ENCODE assay signal across 8 mouse cellular contexts in the genomic region with DNA sequence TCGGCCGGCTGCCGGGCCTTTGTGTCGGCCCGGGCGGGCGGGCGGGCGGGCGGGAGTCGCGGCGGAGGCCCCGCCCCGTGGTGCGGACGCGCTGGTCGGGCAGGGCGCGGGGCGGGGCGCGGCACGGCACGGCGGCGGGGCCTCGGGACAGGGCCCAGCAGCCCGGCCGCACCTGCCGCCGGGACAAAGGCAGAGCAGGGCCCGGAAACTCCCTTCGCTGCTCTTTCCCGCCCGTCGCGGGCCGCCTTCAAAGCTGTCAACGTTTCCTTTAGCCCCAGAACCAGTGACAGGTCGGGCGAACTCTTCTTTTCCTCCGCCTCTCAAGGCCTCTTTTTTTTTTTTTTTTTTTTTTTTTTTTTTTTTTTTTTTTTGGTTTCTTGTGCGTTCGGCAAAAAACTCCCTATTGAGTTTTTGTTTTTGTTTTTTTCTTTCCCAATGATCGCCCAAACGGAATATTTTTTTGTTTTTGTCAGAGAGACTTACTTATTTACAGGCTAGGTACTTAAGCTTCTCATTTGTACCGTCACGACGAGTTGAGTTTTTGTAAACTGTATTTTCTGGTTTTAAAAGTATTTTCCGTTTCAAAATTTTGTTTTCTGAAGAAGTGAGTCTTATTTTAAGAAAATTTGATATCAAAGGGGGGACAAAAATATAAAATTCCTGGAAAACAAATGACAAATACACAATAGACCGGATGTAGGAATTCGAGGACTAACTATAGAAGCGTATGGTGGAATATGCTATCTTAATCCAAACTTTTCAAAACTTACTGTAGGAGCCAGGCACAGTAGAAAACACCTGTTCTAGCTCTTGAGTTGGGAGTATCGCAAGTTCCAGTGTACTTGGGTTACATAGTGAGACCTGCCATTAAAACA. TPM values are rescaled to one million over a fixed set of nuclear protein-coding genes. Genes with fewer than 3 reads are reported as not detected.
A peak's percentile ranks its signal among the peaks of the same experiment; 100 is the strongest.
DNase-seq lines count a peak whose midpoint lies in the region; ATAC-seq and TF ChIP-seq lines count a peak whose summit lies in the region.

No protein-coding gene starts in this region.

- peak overlapping the region; percentile 82 for H3K4me3 ChIP-seq in liver, postnatal 0 days (ENCODE audit: low read depth, low read length)
- H3K4me3 ChIP-seq in neural tube, embryonic 13.5 days: peak overlapping the region; percentile 78

- no peaks in the 10 kb centered on the region for H3K9me3 ChIP-seq in liver, postnatal 0 days (ENCODE audit: low read length)
- no peaks in the 10 kb centered on the region for H3K9me3 ChIP-seq in neural tube, embryonic 13.5 days

- TF ChIP-seq CTCF in liver, postnatal 0 days (IDR thresholded peaks at IDR 0.05; ENCODE audit: low read depth): no peak

- DNase-seq in urinary bladder, postnatal 14 days (ENCODE audit: low spot score): peak; percentile 78
- no peak for DNase-seq in urinary bladder, postnatal 10 days (ENCODE audit: low spot score)
- DNase-seq in embryo, embryonic 10.5 days (ENCODE audit: low spot score): peak; percentile 88
- peak; percentile 62 for DNase-seq in heart, adult 8-10 months (ENCODE audit: low spot score)
- peak; percentile 64 to 66 for DNase-seq in kidney, adult 8-10 months
- peak; percentile 91 for DNase-seq in liver, postnatal 0 days
- DNase-seq in thymus, postnatal 0 days (ENCODE audit: low spot score): peak; percentile 91

- no peaks in the 10 kb centered on the region for H3K27me3 ChIP-seq in liver, postnatal 0 days (ENCODE audit: insufficient read depth, low read length)
- no peaks in the 10 kb centered on the region for H3K27me3 ChIP-seq in neural tube, embryonic 13.5 days

- H3K27ac ChIP-seq in liver, postnatal 0 days (ENCODE audit: low read depth): peak overlapping the region; percentile 99
- peak overlapping the region; percentile 99 for H3K27ac ChIP-seq in neural tube, embryonic 13.5 days (replicated peaks)

- H3K36me3 ChIP-seq in liver, postnatal 0 days (replicated peaks; ENCODE audit: insufficient read depth, low read length): peaks cover 38% of the 10 kb centered on the region
- H3K36me3 ChIP-seq in neural tube, embryonic 13.5 days: peaks cover 49% of the 10 kb centered on the region

- H3K4me1 ChIP-seq in liver, postnatal 0 days (ENCODE audit: insufficient read depth): peaks cover 20% of the 10 kb centered on the region
- H3K4me1 ChIP-seq in neural tube, embryonic 13.5 days (replicated peaks): peaks cover 50% of the 10 kb centered on the region

- 5% methylated on average over 25 of the region's 56 CpGs for WGBS in liver, postnatal 0 days (ENCODE audit: insufficient replicate concordance)
- 6% methylated on average over 39 of the region's 56 CpGs for WGBS in neural tube, embryonic 13.5 days

- peak; percentile 91 for ATAC-seq in liver, postnatal 0 days
- ATAC-seq in neural tube, embryonic 13.5 days (ENCODE audit: low read depth): peak; percentile 95

- peak overlapping the region; percentile 87 for H3K9ac ChIP-seq in liver, postnatal 0 days (replicated peaks)
- peak overlapping the region; percentile 91 for H3K9ac ChIP-seq in neural tube, embryonic 13.5 days

- TF ChIP-seq EP300 in liver, postnatal 0 days (IDR thresholded peaks at IDR 0.05; ENCODE audit: low read depth): no peak

- H3K4me2 ChIP-seq in liver, postnatal 0 days (ENCODE audit: low read depth, low read length): peak overlapping the region; percentile 93
- H3K4me2 ChIP-seq in neural tube, embryonic 13.5 days: peak overlapping the region; percentile 62

RNA-seq across cellular contexts. Expression of gene Gnl3, which starts 0.6 kb away (rescaled TPM):
- 10 to 100 TPM; 20.6 to 25.6 (median 25.0) TPM for total RNA-seq in heart, adult 8-10 months (2022)
- 67.4 and 71.9 TPM in 2 replicates for polyA plus RNA-seq in liver, postnatal 0 days (2015; fragmentation: Nextera tagmentation; extraction: Ambion mirVana)
- 58.2 and 64.0 TPM in 2 replicates for polyA plus RNA-seq in neural tube, embryonic 13.5 days (2015; fragmentation: Nextera tagmentation; extraction: Ambion mirVana)
- polyA plus RNA-seq in thymus, postnatal 0 days (2015; fragmentation: Nextera tagmentation; extraction: Ambion mirVana): 141 and 143 TPM in 2 replicates

RNA-seq across cellular contexts. Expression of gene Pbrm1, which starts 0.6 kb away (rescaled TPM):
- 10 to 100 TPM; 45.9 to 52.7 (median 50.3) TPM for total RNA-seq in heart, adult 8-10 months (2022)
- 31.0 and 33.2 TPM in 2 replicates for polyA plus RNA-seq in liver, postnatal 0 days (2015; fragmentation: Nextera tagmentation; extraction: Ambion mirVana)
- 142 and 149 TPM in 2 replicates for polyA plus RNA-seq in neural tube, embryonic 13.5 days (2015; fragmentation: Nextera tagmentation; extraction: Ambion mirVana)
- 103 and 128 TPM in 2 replicates for polyA plus RNA-seq in thymus, postnatal 0 days (2015; fragmentation: Nextera tagmentation; extraction: Ambion mirVana)

RNA-seq across cellular contexts. Expression of gene Spcs1, which starts 18.1 kb away (rescaled TPM):
- total RNA-seq in heart, adult 8-10 months (2022): 100 to 1,000 TPM; 124 to 131 (median 126) TPM
- 346 and 365 TPM in 2 replicates for polyA plus RNA-seq in liver, postnatal 0 days (2015; fragmentation: Nextera tagmentation; extraction: Ambion mirVana)
- polyA plus RNA-seq in neural tube, embryonic 13.5 days (2015; fragmentation: Nextera tagmentation; extraction: Ambion mirVana): 360 and 392 TPM in 2 replicates
- 469 and 501 TPM in 2 replicates for polyA plus RNA-seq in thymus, postnatal 0 days (2015; fragmentation: Nextera tagmentation; extraction: Ambion mirVana)

RNA-seq across cellular contexts. Expression of gene Glt8d1, which starts 18.4 kb away (rescaled TPM):
- 10 to 100 TPM; 24.1 to 27.0 (median 25.3) TPM for total RNA-seq in heart, adult 8-10 months (2022)
- 9.4 TPM in 2 replicates for polyA plus RNA-seq in liver, postnatal 0 days (2015; fragmentation: Nextera tagmentation; extraction: Ambion mirVana)
- polyA plus RNA-seq in neural tube, embryonic 13.5 days (2015; fragmentation: Nextera tagmentation; extraction: Ambion mirVana): 62.8 and 65.0 TPM in 2 replicates
- polyA plus RNA-seq in thymus, postnatal 0 days (2015; fragmentation: Nextera tagmentation; extraction: Ambion mirVana): 19.2 and 24.7 TPM in 2 replicates
